In genomic region chr9:62091604-62092003, GRCm38 (mm10) we compare ENCODE assay signal across 9 mouse cellular contexts. TPM values are rescaled to one million over a fixed set of nuclear protein-coding genes. Genes with fewer than 3 reads are reported as not detected.
A peak's percentile ranks its signal among the peaks of the same experiment; 100 is the strongest.
DNase-seq lines count a peak whose midpoint lies in the region.
"Had no signal": no experiment of that assay in that cellular context is flagged by ENCODE, and none has a peak within 500 bp of the region (broad histone marks: within the 10 kb centered on the region; RNA-seq: fewer than 3 reads in every experiment).

No protein-coding gene starts in this region.

- DNase-seq in kidney, postnatal 36 days: peak; percentile 11 to 35
- DNase-seq in kidney, postnatal 10 days: no peak
- peak; percentile 74 for DNase-seq in adrenal gland, adult 8-10 months
- DNase-seq in gastrocnemius, postnatal 25 days: peak; percentile 55
- peak; percentile 24 to 25 for DNase-seq in lung, postnatal 4 days
- no peak for DNase-seq in left cerebral cortex, adult 11 months (ENCODE audit: low spot score)
- DNase-seq in urinary bladder, adult 2 months (ENCODE audit: low spot score): no peak
- DNase-seq: cerebellum, postnatal 14 days; right cerebral cortex, postnatal 14 days had no signal

RNA-seq across cellular contexts. Expression of gene Glce, which starts 30.9 kb away (rescaled TPM):
- total RNA-seq in adrenal gland, adult 8-10 months (2022): 10 to 100 TPM; 34.0 to 41.7 (median 36.6) TPM
- total RNA-seq in gastrocnemius, postnatal 25 days (2021): 1 to 10 TPM; 5.5 to 8.3 TPM
- polyA plus RNA-seq in urinary bladder, adult 2 months (2012; rRNA removed): 11.1 and 12.6 TPM in 2 replicates

Comparison
In these comparisons a context has a peak if more than half of its experiments do, and no peak if none do; other contexts are left out.
1. DNase-seq: peak in kidney, postnatal 36 days (2 of 2), adrenal gland, adult 8-10 months (single experiment), gastrocnemius, postnatal 25 days (single experiment) and lung, postnatal 4 days (2 of 2); none in kidney, postnatal 10 days (single experiment), left cerebral cortex, adult 11 months (single experiment) and urinary bladder, adult 2 months (single experiment).